Mouse (Mus musculus) mouse embryonic stem cell (cell line): Measurements from ENCODE around the gene Clhc1.

Source experiments
- in situ Hi-C, 2 experiments: fragments of 300-500 bp; cut with MboI; formaldehyde crosslinking; loops; 1 replicate in 1 of 2; 3 replicates in 1 of 2; pipeline ENCODE4 v1.14.3; 2019 to 2020; ENCODE audit warnings: low sequenced_read_pairs in 2 of 2, low pct_unique_long_range_greater_than_20kb in 1 of 2, mixed read lengths in 1 of 2; ENCODE audit not compliant: unreplicated experiment in 1 of 2

Clhc1 gene

GRCm38 (mm10) chr11:29548504-29549424 is 1.0 kb downstream of the Clhc1 start:
- in situ Hi-C loops: loop anchor here (5.0 to 10.0 kb wide), 2 partner anchors 144 to 146 kb away; partner anchors contain the start of gene Rtn4 (in 2 of the 2)

- in situ Hi-C loops: loop anchor here (5.0 to 10.0 kb wide), 2 partner anchors 143 to 145 kb away; partner anchors contain the start of gene Rtn4 (in 2 of the 2)
Observed at GRCm38 (mm10) chr11:29549425-29549778, 1.7 kb downstream of the Clhc1 start.

DNA sequence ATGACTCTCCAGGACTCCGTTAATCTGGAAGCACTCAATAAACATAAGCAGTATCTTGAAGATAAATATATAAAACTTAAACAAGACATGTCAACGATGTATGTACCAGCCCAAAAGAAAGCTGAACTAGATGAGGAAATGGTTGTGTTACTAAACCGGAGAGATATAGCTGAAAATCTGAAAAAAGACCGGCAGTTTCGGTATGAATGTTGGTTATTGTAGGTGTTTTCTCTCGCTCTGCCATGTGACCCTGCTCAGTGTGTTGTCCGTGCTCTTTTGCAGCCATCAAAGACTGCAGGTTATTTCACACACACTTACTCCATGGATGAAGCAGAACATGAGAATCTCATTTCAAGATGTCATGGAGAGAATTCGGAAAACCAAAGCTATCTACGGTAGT is 12.7 kb downstream of the Clhc1 start:
- in situ Hi-C loops: loop anchor here in 1 of 2 experiments (25.0 kb wide), 1 partner anchor 327 kb away; no protein-coding TSS in a partner anchor

DNA sequence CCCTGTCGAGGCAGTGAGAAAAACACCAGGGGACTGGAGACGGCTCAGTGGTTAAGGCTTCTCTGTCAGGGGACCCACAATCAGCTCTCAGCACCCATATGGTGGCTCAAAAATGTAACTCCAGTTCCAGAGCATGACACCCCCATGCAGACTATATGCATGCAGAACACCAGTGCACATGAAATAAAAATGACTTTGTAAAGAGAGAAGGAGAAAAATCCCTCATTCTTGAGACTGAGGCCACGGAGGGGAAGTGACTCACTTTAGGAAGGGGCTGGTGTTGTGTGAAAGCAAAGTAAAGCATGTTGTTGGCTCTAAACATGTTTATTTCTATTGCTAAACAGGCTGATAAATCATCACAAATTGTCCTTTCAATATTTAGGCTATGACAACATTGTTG is 13.2 kb downstream of the Clhc1 start:
- in situ Hi-C loops: loop anchor here in 1 of 2 experiments (25.0 kb wide), 1 partner anchor 326 kb away; no protein-coding TSS in a partner anchor

DNA sequence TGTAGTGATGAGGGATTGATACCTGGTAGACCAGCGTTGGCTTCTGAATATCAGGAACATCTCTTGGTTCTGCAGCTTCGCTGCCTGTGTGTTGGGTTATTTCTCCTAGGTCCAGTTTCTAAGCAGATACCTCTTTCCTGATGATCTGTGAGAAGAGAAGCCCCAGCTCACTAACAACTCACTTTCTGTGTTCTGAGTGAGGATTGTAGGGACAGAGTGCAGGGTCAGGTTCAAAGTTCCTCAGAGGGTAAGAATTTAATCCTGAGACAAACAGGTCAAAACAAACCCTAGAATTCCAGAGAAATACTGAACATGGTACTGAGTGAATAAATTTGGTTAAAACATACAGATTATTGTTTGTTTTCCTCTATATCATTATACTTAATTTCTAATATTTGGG is 15.7 kb downstream of the Clhc1 start:
- in situ Hi-C loops: loop anchor here in 1 of 2 experiments (25.0 kb wide), 1 partner anchor 324 kb away; no protein-coding TSS in a partner anchor

DNA sequence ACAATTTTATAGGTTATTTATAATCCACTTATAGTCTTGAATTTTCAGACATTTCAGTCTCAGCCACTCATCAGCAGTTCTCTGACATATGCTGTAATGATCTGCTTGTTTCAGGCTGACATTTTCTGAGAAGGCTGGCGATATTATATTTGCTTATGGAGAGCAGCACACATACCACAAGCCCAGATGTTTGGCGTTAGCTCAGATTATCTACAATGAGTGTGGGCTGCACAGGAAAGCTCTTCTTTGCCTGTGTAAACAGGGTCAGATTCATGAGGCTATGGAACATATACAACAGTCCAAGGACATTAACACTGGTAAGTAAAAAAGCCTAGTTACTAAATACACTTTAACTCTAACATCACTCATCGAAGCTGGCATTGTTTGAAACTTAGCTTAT is 23.8 kb downstream of the Clhc1 start:
- in situ Hi-C loops: loop anchor here in 1 of 2 experiments (25.0 kb wide), 1 partner anchor 316 kb away; no protein-coding TSS in a partner anchor

DNA sequence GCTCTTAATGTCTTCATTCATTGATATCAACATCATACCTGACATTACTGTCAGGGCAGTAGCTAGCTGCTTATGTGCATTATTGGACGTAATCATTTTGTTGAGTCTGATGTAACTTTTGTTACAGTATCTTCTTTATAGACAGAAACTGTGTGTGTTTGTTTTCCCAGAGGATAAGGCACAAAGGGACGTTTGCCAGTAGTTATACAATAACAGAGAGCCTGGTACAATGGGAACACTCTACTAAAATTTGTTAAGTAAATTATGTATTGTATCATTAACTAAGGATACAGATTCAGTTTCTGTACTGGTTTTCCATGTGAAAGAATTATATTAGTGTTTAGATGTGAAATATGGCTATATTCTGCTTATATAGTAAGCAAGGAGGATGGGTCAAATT is 24.9 kb downstream of the Clhc1 start:
- in situ Hi-C loops: loop anchor here in 1 of 2 experiments (25.0 kb wide), 1 partner anchor 315 kb away; no protein-coding TSS in a partner anchor

GRCm38 (mm10) chr11:29579610-29580009 is 31.9 kb downstream of the Clhc1 start:
- in situ Hi-C loops: no loop called here

DNA sequence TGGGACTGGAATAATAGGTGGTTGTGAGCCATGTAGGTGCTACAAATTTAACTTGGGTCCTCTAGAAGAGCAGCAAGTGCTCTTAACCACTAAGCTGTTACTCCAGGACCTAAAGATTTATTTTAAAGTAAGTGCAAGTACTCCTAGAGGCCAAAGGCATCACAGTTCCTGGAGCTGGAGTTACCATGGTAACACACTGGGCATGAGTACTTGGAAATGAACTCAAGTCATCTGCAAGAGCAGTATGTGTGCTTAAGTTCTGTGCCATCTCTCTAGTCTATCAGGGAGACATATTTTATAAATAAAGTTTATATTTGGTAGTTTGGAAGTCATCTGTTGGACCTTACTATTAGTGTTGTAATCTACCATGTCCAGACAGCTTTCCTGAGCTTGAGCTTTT is 47.5 kb downstream of the Clhc1 start:
- in situ Hi-C loops: no loop called here

GRCm38 (mm10) chr11:29597159-29597558 is 49.4 kb downstream of the Clhc1 start:
- in situ Hi-C loops: no loop called here

- in situ Hi-C loops: no loop called here
Observed at GRCm38 (mm10) chr11:29599000-29599399, 51.2 kb downstream of the Clhc1 start.

DNA sequence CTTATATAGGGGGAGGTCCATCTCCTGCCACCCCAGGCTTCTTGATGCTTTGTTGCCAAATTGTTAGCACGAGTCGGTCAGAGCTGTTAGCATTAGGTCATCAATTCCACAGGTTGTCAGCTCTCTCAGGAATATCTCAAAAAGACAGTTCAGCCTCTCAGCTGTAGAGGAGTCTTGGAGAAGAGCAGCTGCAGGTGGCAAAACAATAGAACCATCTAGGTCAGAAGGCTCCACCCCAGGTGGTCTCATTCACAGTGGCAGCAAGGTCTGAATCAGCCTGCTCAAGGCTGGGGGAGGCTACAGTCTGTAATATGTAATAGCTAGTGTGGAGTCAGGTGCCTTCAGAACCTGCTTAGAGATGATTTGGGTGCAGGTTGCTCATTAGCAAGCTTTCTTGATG is 55.8 kb downstream of the Clhc1 start:
- in situ Hi-C loops: no loop called here

DNA sequence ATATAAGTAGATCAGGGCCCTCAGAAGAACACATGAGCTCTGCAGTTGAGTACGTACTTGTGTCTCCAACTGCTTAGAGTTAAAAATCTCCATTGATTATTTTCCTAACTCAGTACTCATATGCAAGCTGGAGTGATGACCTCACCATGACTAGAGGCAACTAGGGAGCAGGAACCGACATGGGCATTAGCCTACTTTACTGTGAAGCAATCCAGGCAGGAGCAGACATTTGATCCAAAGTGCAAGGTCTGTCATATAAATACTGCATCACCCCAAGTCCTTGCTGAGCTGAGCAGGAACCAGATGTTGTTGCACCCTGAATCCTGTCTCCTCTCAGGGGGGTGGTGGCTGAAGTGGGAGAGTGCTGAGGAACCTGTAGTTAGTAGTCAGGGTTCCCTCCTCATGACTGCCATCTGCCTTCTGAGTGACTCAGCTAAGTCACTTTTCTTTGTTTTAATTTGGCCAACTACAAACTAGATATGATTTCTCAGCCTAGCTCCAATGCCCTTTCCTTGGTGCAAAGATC is 59.8 kb downstream of the Clhc1 start:
- in situ Hi-C loops: no loop called here

DNA sequence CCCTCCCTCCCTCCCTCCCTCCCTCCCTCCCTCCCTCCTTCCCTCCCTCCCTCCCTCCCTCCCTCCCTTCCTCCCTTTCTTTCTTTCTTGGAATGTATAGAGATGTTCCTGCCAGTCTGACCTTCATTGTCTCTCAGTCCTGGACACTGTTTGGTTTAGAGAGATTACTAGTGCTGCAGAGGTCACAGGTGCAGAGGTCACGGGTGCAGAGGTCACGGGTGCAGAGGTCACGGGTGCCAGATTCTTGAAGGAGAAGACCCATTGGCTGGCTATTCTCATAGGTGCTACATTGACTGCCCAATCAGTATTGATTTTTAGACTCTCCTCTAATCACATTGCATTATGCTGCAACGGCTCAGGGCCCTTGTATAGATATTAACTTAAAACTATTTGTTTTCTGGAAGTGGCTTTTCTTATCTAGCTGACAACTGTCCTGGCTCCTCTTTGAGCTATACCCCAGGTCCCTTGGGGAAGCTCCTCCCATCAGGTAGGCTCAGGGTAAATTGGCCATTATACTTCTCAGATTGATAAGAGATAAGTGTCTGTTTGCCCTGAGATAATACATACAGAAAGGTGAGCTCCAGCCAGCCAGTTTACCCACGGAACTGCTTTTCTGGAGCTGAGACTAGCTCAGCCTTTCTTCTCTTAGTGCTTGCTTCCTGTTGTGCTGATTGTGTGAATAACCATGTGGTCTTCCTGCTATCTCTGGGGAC is 62.2 kb downstream of the Clhc1 start:
- in situ Hi-C loops: no loop called here

- in situ Hi-C loops: no loop called here
Observed at GRCm38 (mm10) chr11:29612007-29612406, 64.3 kb downstream of the Clhc1 start.

DNA sequence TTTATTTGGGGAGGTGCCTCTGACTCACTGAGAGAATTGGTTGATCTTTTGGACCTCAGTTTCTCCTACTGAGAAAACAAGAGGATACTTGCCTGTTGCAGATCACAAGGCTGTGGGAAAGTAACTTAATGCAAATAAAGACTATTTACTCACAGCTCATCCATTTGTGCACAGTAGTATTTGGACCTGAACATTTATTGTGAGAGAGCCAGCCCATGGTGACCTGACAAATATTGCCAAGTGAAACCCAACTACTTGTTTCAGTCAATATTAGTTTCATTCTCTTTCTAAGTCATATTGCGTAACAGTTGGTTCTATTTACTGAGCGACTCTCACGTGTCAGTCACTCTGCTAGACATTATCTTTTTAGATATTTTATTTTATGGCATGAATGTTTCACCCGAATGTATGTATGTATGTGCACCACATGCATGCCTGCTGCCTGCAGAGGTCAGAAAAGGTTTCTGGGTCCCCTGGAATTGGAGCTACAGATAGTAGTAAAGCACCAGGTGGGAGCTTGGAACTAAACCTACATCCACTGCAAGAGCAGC is 65.5 kb downstream of the Clhc1 start:
- in situ Hi-C loops: no loop called here

DNA sequence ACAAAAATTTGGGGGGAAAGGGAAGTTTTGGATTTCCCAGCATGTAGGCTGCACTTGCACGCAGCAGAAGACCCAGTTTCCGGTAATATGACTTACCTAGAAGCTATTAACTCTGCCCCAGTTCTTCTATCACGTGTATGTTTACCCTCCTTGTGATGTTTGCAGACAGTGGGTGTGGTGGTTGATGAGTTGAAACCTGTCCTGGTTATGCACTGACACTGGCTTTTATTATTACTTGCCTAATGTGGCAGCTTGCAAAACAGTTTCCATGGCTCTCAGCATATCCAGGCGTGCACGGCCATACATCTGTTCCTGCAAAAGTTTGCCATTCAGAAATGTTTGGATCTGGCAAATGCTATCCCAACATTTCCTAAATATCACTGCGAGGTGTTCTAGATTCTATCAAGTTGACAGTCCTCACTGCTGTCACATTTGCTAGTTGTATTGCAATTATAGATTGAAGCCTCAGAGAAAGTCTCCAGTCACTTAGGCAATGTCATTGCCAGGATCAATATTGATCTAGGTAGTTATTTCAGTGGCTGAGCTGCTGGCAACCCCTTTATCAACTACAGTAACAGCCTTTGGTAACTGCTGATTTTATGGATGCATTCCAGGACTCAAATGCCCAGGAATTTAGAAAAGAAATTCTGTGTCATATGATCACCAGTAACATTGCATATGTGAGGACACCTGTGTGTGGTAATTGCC is 66.6 kb downstream of the Clhc1 start:
- in situ Hi-C loops: no loop called here
